Mouse (Mus musculus) olfactory bulb, adult 2 months (tissue): Measurements from ENCODE around the gene Cep131. TPM values are rescaled to one million over a fixed set of nuclear protein-coding genes. Genes with fewer than 3 reads are reported as not detected.

Experiments used
- H3K27ac ChIP-seq: fragments of 200-500 bp; 2 replicates; pipeline ENCODE4 v1.5.1; 2012; ENCODE audit warnings: low read depth, low read length; ENCODE audit not compliant: insufficient read depth
- H3K4me1 ChIP-seq: fragments of 200-500 bp; 2 replicates; pipeline ENCODE4 v1.6.1; 2012; ENCODE audit warnings: low read length; ENCODE audit not compliant: control insufficient read depth, insufficient read depth
- H3K4me3 ChIP-seq: fragments of 200-500 bp; 2 replicates; pipeline ENCODE4 v1.5.1; 2012; ENCODE audit warnings: mild to moderate bottlenecking, low read depth, low read length, moderate library complexity; ENCODE audit not compliant: insufficient read depth
- CTCF ChIP-seq: fragments of 200-500 bp; IDR thresholded peaks from 2 replicates; pipeline ENCODE4 v1.5.1; 2012; ENCODE audit warnings: low read depth, mild to moderate bottlenecking, low read length, moderate library complexity; ENCODE audit not compliant: insufficient read depth
- POLR2A ChIP-seq: fragments of 200-500 bp; IDR thresholded peaks from 2 replicates; pipeline ENCODE4 v1.6.1; 2012; ENCODE audit warnings: mild to moderate bottlenecking, low read depth, low read length, moderate library complexity; ENCODE audit not compliant: insufficient read depth
- WGBS: fragments of 180-500 bp; shearing (Covaris S2); methylation state at CpG from one replicate; pipeline ENCODE4 v1.1.7; 2018; 5-methylcytosine and 5-hydroxymethylcytosine counted together
- polyA plus RNA-seq: library from polyadenylated mRNA; stranded (reverse); fragments of >200 nt; gene quantifications from 2 replicates; pipeline ENCODE4 v1.2.4, GENCODE M21; 2012; ENCODE audit warnings: low replicate concordance; ENCODE audit not compliant: missing spikeins, insufficient read depth, insufficient read length

The Cep131 gene
- polyA plus RNA-seq, result not detected in 2 replicates

- peaks cover 22% of the 10 kb centered on the region for H3K4me1 ChIP-seq
- peak within 1 kb of the TSS; percentile 64 for H3K4me3 ChIP-seq
- TF ChIP-seq CTCF (no peak), POLR2A (peak; percentile 95)
- WGBS, result 0% methylated on average over 42 of the region's 42 CpGs
- peak within 1 kb of the TSS; percentile 44 for H3K27ac ChIP-seq
Measured at GRCm38 (mm10) chr11:120086702-120087152, at the start of gene Cep131. TSS of gene Cep131 (minus strand) at chr11:120086827.

DNA sequence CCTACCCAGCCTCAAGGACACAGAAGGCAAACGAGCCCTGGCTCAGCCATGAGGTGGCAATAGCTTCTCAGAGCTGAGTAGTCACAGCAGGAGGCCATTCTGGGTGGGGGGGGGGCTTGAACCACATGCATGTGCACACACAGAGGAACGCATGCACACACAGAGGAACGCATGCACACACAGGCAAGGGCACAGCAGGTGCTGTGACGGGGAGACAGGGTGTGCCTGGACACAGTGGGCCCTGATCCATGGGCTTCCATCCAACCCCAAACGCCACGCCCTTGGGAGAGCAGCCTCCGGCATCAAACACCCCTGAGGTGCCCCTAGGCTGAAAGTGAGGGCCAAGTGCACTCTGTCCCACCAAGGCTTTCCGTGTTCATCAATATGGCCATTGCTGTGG lies 49.6 kb upstream of the Cep131 start:
- Histone ChIP-seq H3K4me1 (peaks cover 37% of the 10 kb centered on the region), H3K27ac (no peak overlapping the region), H3K4me3 (no peak overlapping the region)
- TF ChIP-seq CTCF (no peak), POLR2A (no peak)
- 77% methylated on average over 8 of the region's 8 CpGs for WGBS

DNA sequence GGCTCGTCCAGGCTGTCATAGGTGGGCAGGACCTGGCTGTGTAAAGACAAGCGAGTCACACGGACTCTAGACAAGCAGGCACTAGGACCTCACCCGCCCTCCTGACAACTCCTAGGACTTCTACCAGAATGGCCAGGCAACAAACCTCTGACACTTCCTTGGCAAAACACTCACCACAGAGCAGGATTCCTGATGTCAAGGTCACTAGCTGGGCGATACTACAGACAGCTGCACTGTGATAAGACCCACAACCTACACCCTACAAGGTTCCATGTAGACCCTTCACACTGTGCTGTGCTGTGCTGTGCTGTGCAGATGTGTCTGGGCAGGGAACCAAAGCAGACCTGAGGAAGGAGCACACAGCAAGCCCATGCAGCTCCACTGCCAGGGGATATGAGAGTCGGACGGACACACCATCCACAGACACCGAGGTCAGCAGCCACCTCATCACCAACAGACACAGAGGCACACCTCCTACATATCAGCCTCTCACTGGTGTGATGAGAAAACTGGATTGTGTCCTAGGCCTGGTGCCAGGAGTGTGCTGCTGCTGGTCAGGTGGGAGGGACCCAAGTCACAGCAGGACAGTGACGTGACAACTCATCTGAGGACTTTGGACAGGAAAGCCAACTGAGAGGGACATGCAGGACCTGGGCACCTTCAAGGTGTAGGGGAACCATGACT lies 48.4 kb upstream of the Cep131 start:
- 93% methylated on average over 9 of the region's 9 CpGs for WGBS
- no peak for TF ChIP-seq POLR2A
- no peak for TF ChIP-seq CTCF
- no peak overlapping the region for H3K27ac ChIP-seq

GRCm38 (mm10) chr11:120134148-120134547 lies 47.5 kb upstream of the Cep131 start:
- H3K4me1 ChIP-seq, result peaks cover 26% of the 10 kb centered on the region
- no peak overlapping the region for H3K27ac ChIP-seq
- TF ChIP-seq POLR2A (no peak), CTCF (no peak)
- WGBS, result 93% methylated on average over 5 of the region's 5 CpGs
- no peak overlapping the region for H3K4me3 ChIP-seq

More for the DNA sequence above, 48.4 kb upstream of the Cep131 start:
- H3K4me1 ChIP-seq, result peaks cover 34% of the 10 kb centered on the region
- no peak overlapping the region for H3K4me3 ChIP-seq

- no peak overlapping the region for H3K27ac ChIP-seq
- H3K4me1 ChIP-seq, result no peaks in the 10 kb centered on the region
- TF ChIP-seq CTCF (no peak), POLR2A (no peak)
- 84% methylated on average over 7 of the region's 7 CpGs for WGBS
- H3K4me3 ChIP-seq, result no peak overlapping the region
Measured at GRCm38 (mm10) chr11:120129281-120129680, 42.7 kb upstream of the Cep131 start.

GRCm38 (mm10) chr11:120126845-120127244 lies 40.2 kb upstream of the Cep131 start:
- Histone ChIP-seq H3K4me3 (no peak overlapping the region), H3K27ac (no peak overlapping the region), H3K4me1 (no peaks in the 10 kb centered on the region)
- TF ChIP-seq CTCF (no peak), POLR2A (no peak)
- 91% methylated on average over 2 of the region's 2 CpGs for WGBS

GRCm38 (mm10) chr11:120122126-120122525 lies 35.5 kb upstream of the Cep131 start:
- Histone ChIP-seq H3K4me3 (no peak overlapping the region), H3K27ac (no peak overlapping the region), H3K4me1 (peaks cover 6% of the 10 kb centered on the region)
- 64% methylated on average over 12 of the region's 12 CpGs for WGBS
- TF ChIP-seq POLR2A, result no peak
- TF ChIP-seq CTCF, result no peak

DNA sequence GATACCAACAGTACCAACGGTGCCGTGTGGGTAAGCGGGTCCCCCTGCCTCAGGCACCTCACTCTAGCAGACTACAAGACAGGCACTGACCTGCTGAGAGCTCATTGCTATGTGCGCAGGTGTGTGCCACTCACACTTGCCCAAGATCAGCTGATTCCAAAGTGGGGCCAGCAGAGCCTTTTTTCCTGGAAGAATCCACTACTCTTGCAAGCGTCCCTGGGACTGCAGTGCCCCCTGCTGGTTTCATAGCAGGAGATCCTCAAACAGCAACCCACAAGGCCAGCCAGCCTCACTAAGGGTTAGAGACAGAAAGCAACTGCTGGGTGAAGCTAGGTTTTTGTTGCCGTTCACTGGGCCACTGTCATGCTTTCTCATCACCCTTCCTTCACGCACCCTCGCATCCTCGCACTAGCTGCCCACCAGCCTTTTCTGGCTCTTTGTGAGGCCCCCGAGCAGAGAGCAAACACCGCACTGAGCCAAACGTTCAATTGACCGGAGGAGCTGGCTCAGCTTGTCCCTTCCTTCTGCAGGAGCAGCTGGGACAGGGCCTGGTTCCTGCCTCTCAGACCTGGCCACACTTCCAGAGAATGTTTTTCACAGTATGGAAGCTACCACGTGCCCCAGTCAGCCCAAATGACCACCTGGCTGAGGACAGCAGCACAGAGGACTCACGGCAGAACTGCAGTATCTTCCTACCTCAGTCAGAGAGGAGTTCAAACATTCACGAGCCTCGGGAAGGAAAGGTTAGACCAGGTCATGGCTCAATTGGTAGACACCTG lies 34.2 kb upstream of the Cep131 start:
- no peak for TF ChIP-seq POLR2A
- TF ChIP-seq CTCF, result peak; percentile 49
- H3K4me1 ChIP-seq, result peaks cover 6% of the 10 kb centered on the region
- H3K27ac ChIP-seq, result no peak overlapping the region
- WGBS, result 78% methylated on average over 17 of the region's 17 CpGs
- no peak overlapping the region for H3K4me3 ChIP-seq
